Mouse (Mus musculus): ENCODE results near the gene Fndc9. TPM values are rescaled to one million over a fixed set of nuclear protein-coding genes. Genes with fewer than 3 reads are reported as not detected.

Gene Fndc9
- polyA plus RNA-seq, 1 experiment: 0.39 TPM

DNA sequence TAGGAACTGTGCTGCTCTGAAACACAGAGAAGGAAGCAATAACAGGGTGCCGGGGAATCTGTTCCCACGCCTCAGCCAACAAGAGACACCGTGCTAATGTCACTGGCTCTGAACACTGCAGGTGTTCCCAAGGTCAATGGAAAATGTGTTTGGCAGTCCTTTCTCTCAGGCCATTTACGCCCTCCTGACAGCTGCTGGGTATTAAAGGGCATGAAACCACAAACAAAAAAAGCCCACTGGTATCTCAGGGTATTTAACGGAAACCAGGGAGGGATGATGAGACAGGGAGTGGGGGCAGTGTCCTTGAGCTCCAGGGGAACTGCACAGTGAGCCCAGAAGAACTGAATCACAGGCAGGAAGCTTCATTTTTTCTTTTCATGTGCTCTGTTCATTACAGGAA, 42.8 kb downstream of the Fndc9 start:
- Histone ChIP-seq H3K4me3 (replicated peaks; ENCODE audit: insufficient read depth, low read depth, low read length) (no peak overlapping the region), H3K27ac (ENCODE audit: insufficient read depth, low read length) (no peak overlapping the region; the same call in 1 of the 2 replicates), H3K27me3 (ENCODE audit: control insufficient read depth, insufficient read depth, low read length) (no peaks in the 10 kb centered on the region), H3K4me1 (ENCODE audit: control insufficient read depth, insufficient read depth, low read length) (peaks cover 12% of the 10 kb centered on the region)
- TF ChIP-seq POLR2A (IDR thresholded peaks at IDR 0.05; ENCODE audit: borderline replicate concordance, insufficient read depth, low read length): no peak
- no peak for TF ChIP-seq CTCF (IDR thresholded peaks at IDR 0.05; ENCODE audit: borderline replicate concordance, insufficient read depth, low read depth, low read length)
- DNase-seq: no peak
- 22% methylated on average over 5 of the region's 5 CpGs for WGBS

DNA sequence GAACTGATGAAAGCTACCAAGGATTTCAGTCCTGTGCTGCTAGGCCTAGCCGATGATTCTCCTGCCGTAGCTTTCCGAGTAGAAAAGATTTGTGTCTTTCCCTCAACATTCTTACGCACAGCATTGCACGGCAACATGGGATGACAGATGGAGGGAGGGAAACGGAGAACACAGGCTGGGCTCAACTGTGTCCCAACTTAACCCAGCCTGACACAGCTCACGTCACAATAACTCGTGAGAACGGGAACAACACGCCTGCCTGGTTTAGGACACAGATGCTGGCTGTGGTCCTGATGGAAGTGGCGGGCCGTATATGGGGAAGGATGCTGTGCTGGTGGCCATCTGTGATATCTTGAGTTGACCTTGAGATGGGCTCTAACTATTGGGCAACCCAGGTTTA, 43.4 kb downstream of the Fndc9 start:
- DNase-seq: no peak
- Histone ChIP-seq H3K27me3 (ENCODE audit: control insufficient read depth, insufficient read depth, low read length) (no peaks in the 10 kb centered on the region), H3K27ac (ENCODE audit: insufficient read depth, low read length) (no peak overlapping the region; the same call in 1 of the 2 replicates), H3K4me1 (ENCODE audit: control insufficient read depth, insufficient read depth, low read length) (peaks cover 12% of the 10 kb centered on the region), H3K4me3 (replicated peaks; ENCODE audit: insufficient read depth, low read depth, low read length) (no peak overlapping the region)
- WGBS: 24% methylated on average over 12 of the region's 12 CpGs
- no peak for TF ChIP-seq CTCF (IDR thresholded peaks at IDR 0.05; ENCODE audit: borderline replicate concordance, insufficient read depth, low read depth, low read length)
- TF ChIP-seq POLR2A (IDR thresholded peaks at IDR 0.05; ENCODE audit: borderline replicate concordance, insufficient read depth, low read length): no peak

- Histone ChIP-seq H3K27ac (ENCODE audit: insufficient read depth, low read length) (no peak overlapping the region), H3K4me1 (ENCODE audit: control insufficient read depth, insufficient read depth, low read length) (peaks cover 16% of the 10 kb centered on the region), H3K27me3 (ENCODE audit: control insufficient read depth, insufficient read depth, low read length) (no peaks in the 10 kb centered on the region), H3K4me3 (replicated peaks; ENCODE audit: insufficient read depth, low read depth, low read length) (no peak overlapping the region)
- 93% methylated on average over 5 of the region's 5 CpGs for WGBS
- no peak for TF ChIP-seq CTCF (IDR thresholded peaks at IDR 0.05; ENCODE audit: borderline replicate concordance, insufficient read depth, low read depth, low read length)
- no peak for TF ChIP-seq POLR2A (IDR thresholded peaks at IDR 0.05; ENCODE audit: borderline replicate concordance, insufficient read depth, low read length)
- DNase-seq: no peak
Measured at GRCm38 (mm10) chr11:46282612-46283011, 47.3 kb downstream of the Fndc9 start.

DNA sequence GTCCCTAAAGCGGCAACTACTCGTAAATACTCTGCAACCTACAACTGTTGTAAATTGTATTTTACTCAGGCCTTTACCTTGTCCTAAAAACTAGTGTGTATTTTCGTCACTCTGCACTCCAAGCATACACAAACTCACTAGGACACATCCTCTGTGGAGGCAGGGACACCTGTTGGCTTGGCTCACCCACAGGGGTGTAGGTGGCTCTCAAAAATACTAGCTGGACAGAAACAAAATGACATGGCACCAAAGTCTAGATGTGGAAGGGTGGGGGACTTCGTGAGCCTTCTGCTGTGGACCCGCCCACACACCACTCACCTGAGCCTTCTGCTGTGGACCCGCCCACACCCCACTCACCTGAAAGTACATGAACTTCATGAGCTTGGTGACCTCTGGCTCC, 48.5 kb downstream of the Fndc9 start:
- Histone ChIP-seq H3K27ac (ENCODE audit: insufficient read depth, low read length) (no peak overlapping the region), H3K4me3 (replicated peaks; ENCODE audit: insufficient read depth, low read depth, low read length) (no peak overlapping the region), H3K4me1 (ENCODE audit: control insufficient read depth, insufficient read depth, low read length) (peaks cover 7% of the 10 kb centered on the region), H3K27me3 (ENCODE audit: control insufficient read depth, insufficient read depth, low read length) (no peaks in the 10 kb centered on the region)
- DNase-seq: no peak
- 87% methylated on average over 6 of the region's 6 CpGs for WGBS
- no peak for TF ChIP-seq POLR2A (IDR thresholded peaks at IDR 0.05; ENCODE audit: borderline replicate concordance, insufficient read depth, low read length)
- TF ChIP-seq CTCF (IDR thresholded peaks at IDR 0.05; ENCODE audit: borderline replicate concordance, insufficient read depth, low read depth, low read length): no peak

GRCm38 (mm10) chr11:46286803-46287202, 51.5 kb downstream of the Fndc9 start:
- no peaks in the 10 kb centered on the region for H3K27me3 ChIP-seq (ENCODE audit: control insufficient read depth, insufficient read depth, low read length)
- no peak overlapping the region for H3K4me3 ChIP-seq (replicated peaks; ENCODE audit: insufficient read depth, low read depth, low read length)
- WGBS: 17% methylated on average over 6 of the region's 6 CpGs
- peak in 1 of 2 experiments; percentile 53 for DNase-seq
- TF ChIP-seq POLR2A (IDR thresholded peaks at IDR 0.05; ENCODE audit: borderline replicate concordance, insufficient read depth, low read length) (no peak), CTCF (IDR thresholded peaks at IDR 0.05; ENCODE audit: borderline replicate concordance, insufficient read depth, low read depth, low read length) (no peak)
- H3K27ac ChIP-seq (ENCODE audit: insufficient read depth, low read length): no peak overlapping the region
- H3K4me1 ChIP-seq (ENCODE audit: control insufficient read depth, insufficient read depth, low read length): peaks cover 17% of the 10 kb centered on the region

GRCm38 (mm10) chr11:46288091-46288490, 52.8 kb downstream of the Fndc9 start:
- 68% methylated on average over 5 of the region's 5 CpGs for WGBS
- Histone ChIP-seq H3K4me3 (replicated peaks; ENCODE audit: insufficient read depth, low read depth, low read length) (no peak overlapping the region), H3K27ac (ENCODE audit: insufficient read depth, low read length) (no peak overlapping the region), H3K27me3 (ENCODE audit: control insufficient read depth, insufficient read depth, low read length) (no peaks in the 10 kb centered on the region), H3K4me1 (ENCODE audit: control insufficient read depth, insufficient read depth, low read length) (peaks cover 20% of the 10 kb centered on the region)
- TF ChIP-seq CTCF (IDR thresholded peaks at IDR 0.05; ENCODE audit: borderline replicate concordance, insufficient read depth, low read depth, low read length): no peak
- no peak for TF ChIP-seq POLR2A (IDR thresholded peaks at IDR 0.05; ENCODE audit: borderline replicate concordance, insufficient read depth, low read length)
- DNase-seq: no peak

DNA sequence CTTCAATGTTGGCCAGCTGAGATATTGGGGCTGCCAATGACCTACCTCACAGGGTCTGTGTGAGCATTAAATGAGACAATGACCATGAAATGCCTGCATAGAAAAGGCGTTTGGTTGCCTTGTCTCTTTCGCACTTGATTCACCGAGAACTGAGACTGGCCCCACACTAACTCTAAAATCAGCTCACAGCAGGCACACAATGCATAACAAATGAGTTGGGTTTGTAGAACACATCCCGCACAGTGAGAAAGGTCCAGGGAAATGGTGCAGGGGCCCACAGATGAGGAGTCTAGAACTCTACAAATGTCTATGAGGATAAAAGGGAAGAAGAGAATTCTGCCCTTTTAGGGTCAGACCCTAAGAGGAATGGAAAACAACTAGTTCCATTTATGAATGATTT, 53.7 kb downstream of the Fndc9 start:
- H3K27ac ChIP-seq (ENCODE audit: insufficient read depth, low read length): no peak overlapping the region
- H3K27me3 ChIP-seq (ENCODE audit: control insufficient read depth, insufficient read depth, low read length): no peaks in the 10 kb centered on the region
- no peak overlapping the region for H3K4me3 ChIP-seq (replicated peaks; ENCODE audit: insufficient read depth, low read depth, low read length)
- WGBS: 44% methylated on average over 4 of the region's 4 CpGs
- H3K4me1 ChIP-seq (ENCODE audit: control insufficient read depth, insufficient read depth, low read length): peaks cover 28% of the 10 kb centered on the region
- TF ChIP-seq POLR2A (IDR thresholded peaks at IDR 0.05; ENCODE audit: borderline replicate concordance, insufficient read depth, low read length) (no peak), CTCF (IDR thresholded peaks at IDR 0.05; ENCODE audit: borderline replicate concordance, insufficient read depth, low read depth, low read length) (no peak)
- DNase-seq: no peak

Other genes with a start within 250 kb of the Fndc9 start
- gene Gm12166, start 183.2 kb upstream of the Fndc9 start, polyA plus RNA-seq (2012; rRNA removed): 7.3 and 9.0 TPM in 2 replicates
- 9.8 and 11.4 TPM in 2 replicates for gene Adam19, start 179.5 kb upstream of the Fndc9 start, polyA plus RNA-seq (2012; rRNA removed)
- 6.6 and 8.4 TPM in 2 replicates for gene Nipal4, start 69.0 kb upstream of the Fndc9 start, polyA plus RNA-seq (2012; rRNA removed)
- 200 and 203 TPM in 2 replicates for gene Cyfip2, start 77.3 kb downstream of the Fndc9 start, polyA plus RNA-seq (2012; rRNA removed)
- 0.30 and 0.39 TPM in 2 replicates for gene Itk, start 154.0 kb downstream of the Fndc9 start, polyA plus RNA-seq (2012; rRNA removed)
- gene Fam71b, start 161.0 kb downstream of the Fndc9 start, polyA plus RNA-seq (2012; rRNA removed): not detected in 2 replicates
- gene Med7, start 201.4 kb downstream of the Fndc9 start, polyA plus RNA-seq (2012; rRNA removed): 37.6 and 39.4 TPM in 2 replicates
- gene Havcr2, start 219.4 kb downstream of the Fndc9 start, polyA plus RNA-seq (2012; rRNA removed): 0.35 and 0.70 TPM in 2 replicates